Mouse (Mus musculus) mouse embryonic stem cell (cell line): ENCODE measurements around the gene Cuedc1.

Source experiments
- in situ Hi-C, 2 experiments: fragments of 300-500 bp; cut with MboI; formaldehyde crosslinking; loops; 1 replicate in 1 of 2; 3 replicates in 1 of 2; pipeline ENCODE4 v1.14.3; 2019 to 2020; ENCODE audit warnings: low sequenced_read_pairs in 2 of 2, low pct_unique_long_range_greater_than_20kb in 1 of 2, mixed read lengths in 1 of 2; ENCODE audit not compliant: unreplicated experiment in 1 of 2

Gene Cuedc1

DNA sequence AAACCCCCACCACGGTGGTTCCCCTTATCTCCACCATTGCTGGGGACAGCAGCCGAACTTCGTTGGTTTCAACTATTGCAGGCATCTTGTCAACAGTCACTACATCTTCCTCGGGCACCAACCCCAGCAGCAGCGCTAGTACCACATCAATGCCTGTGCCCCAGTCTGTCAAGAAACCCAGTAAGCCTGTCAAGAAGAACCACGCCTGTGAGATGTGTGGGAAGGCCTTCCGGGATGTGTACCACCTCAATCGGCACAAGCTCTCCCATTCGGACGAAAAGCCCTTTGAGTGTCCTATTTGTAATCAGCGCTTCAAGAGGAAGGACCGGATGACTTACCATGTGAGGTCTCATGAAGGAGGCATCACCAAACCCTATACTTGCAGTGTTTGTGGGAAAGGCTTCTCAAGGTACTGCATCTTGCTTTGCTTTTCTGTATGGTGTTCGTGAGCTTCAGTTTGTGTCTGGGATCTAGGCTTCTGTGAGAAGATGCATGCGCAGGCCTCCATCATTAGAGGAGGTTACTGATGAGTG, 24.4 kb upstream of the Cuedc1 start:
- in situ Hi-C loops = no loop called here

GRCm38 (mm10) chr11:88075701-88076100, 22.2 kb upstream of the Cuedc1 start:
- in situ Hi-C loops = no loop called here

- in situ Hi-C loops = no loop called here
Measured at GRCm38 (mm10) chr11:88076394-88076793, 21.5 kb upstream of the Cuedc1 start.

GRCm38 (mm10) chr11:88083699-88084098, 14.2 kb upstream of the Cuedc1 start:
- in situ Hi-C loops = no loop called here

DNA sequence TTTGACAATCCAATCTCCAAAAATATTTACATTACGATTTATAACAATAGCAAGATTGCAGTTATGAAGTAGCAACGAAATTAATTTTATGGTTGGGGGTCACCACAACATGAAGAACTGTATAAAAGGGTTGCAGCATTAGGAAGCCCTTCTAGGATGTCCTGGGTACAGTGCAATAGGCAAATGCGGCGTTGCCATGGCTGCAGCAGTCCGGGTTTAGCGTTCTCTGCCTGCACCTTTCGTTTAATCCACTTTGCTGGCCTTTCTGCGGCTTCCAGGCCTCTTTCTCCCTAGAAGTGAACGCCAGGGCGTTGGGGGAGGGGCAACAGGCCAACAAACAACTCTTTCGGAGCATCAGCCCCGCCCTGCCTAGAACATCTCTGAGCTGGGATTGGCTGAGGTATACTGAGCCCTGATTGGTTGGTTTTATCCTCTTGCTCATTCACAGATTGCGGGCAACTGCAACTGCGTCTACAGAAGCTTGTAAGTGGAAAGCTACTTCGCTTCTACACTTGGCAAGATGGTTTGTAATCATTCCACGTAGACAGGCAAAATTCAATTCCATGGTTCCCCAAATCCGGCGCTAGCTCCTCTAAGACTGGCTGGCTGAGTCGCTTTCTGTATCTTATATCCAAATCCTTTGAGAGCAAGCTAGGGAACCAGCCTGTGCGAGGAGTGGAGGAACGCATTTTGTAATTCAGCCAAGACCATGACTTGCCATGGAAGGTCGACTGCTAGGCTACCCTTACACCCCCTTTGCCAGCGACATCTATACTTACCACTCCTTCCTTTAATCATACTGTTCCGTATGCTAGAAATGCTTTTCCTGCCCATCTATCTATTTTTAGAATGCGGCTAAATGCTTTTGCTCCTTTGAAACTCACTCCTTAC, 10.9 kb upstream of the Cuedc1 start:
- in situ Hi-C loops = no loop called here

DNA sequence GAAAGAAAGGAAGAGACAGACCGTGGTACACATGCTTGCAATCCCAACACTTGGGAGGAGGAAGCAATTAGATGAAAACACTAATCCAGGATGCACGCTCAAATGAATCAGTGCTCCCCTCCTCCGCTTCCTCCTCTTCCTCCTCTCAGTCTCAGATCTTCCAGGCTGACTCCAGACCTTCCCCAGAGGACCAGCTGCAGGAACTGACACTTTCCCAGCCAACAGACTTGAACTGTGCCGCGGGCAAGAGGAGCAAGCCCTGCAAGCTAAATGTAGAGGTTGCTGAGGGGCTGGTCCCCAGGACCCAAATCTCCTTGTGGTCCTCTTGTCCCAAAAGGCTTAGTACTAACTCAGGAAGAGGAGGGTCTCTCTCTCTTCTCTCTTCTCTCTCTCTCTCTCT, 8.7 kb upstream of the Cuedc1 start:
- in situ Hi-C loops = no loop called here

DNA sequence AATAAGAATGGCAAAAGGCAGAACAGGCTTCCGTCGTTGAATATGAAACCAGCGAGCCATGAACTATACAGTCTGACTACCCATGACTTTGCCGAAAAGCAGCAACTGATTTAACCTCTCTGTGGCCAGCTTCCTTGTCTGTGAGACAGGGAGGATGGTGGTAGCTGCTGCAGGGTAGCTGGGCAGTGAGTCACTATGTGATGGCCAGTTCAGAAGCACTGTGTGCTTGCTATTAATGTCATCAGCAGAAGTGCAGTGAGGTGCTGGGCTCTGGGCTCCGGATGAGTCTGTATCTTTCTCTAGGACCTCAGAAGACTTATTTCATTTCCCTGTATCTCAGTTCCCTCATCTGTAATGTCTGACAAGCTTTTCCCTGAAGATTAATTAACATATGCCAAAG, 7.6 kb upstream of the Cuedc1 start:
- in situ Hi-C loops = no loop called here

- in situ Hi-C loops = no loop called here
Measured at GRCm38 (mm10) chr11:88091949-88092348, 5.9 kb upstream of the Cuedc1 start.

DNA sequence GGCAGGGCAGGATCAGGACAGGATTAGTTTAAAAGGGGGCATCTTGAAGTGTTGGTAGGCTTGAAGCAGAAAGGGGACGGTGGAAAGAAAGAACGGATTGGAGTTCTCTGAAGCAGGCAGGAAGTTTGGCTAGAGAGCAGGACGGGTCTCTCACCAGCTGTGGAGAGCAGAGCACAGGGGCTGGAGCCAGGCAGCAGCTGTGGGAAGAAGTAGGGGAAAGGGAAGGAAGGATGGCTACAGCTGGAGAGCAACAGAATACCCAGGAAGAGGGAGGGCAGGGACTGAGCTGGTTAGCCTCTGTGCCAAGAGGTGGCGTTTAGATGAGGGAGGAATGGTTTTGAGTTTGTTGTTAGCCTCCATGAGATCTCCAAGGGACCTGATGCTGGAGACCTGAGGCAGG, 685 bp upstream of the Cuedc1 start:
- in situ Hi-C loops = no loop called here

- in situ Hi-C loops = no loop called here
Measured at GRCm38 (mm10) chr11:88098787-88099598, 1.1 kb downstream of the Cuedc1 start.

DNA sequence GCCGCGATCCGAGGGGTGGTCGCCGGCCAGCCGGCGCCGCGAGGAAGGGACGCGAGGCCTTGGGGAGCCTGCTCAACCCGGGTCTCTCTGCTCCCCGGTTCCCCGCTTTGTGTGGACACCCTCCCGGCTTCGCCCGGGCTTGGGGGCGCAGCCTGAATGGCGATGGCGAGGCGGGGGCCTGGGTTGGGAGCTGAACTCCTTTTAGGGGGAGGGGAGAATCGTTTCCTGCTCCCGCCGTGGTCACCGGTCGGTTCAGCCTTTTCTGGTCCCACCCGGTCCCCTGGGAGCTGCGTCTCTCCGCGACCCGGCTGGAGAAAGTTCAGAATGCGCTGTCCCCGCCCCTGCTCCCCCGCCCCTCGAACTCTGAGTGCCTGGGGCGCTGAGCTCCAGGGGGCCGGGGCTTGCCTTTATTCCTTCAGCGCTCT, 1.8 kb downstream of the Cuedc1 start:
- in situ Hi-C loops = no loop called here

DNA sequence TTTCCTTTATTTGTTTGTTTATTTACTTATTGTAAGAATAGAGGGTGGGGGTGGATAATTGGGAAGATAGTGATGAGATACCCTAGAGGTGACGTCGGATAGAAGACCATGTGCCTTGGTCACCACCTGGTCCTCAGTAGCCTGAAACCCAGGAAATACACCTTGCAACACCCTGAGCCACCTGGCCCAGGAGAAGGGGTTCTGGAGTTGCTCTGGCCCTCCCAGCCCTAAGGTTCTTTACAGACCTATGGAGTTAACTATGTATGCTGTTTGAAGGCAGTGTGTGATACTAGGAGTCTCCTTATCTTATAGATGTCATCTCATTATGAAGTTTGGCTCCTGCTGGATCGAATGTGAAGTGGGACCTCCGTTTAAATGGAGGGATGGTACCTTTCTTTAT, 2.3 kb downstream of the Cuedc1 start:
- in situ Hi-C loops = no loop called here

DNA sequence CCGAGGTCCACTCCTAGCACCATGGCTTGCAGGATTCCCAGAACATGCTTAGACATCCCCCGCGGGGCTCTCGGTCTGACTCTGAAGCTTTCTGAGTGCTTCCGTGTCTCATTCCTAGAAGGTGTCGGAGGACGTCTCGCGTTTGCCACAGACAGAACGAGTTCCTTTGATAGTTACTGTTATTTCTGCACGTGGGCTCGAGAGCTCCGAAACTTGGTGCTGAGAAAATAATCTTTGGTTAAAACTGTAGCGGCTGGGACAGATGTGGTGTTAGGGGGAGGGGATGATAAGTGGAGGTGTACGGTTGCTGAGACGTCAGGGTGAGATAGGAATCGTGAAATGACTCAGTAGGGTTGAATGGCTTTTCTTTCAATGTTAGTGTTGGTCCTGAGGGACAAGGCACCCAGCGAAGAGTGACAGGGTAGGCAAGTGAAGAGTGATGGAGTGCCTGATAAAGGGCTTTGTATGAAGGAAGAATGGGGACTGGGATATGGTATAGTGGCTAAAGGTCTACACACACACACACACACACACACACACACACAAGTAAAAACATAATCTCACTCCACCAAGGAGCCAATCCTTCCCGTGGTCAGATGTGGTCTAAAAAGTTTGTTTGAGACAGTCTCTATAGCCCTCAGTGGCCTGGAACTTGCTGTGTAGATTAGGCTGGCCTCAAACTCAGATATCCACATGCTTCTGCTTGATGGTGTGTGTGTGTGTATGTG, 5.5 kb downstream of the Cuedc1 start:
- in situ Hi-C loops = no loop called here

- in situ Hi-C loops = no loop called here
Measured at GRCm38 (mm10) chr11:88105494-88106291, 7.8 kb downstream of the Cuedc1 start.

GRCm38 (mm10) chr11:88106292-88106554, 8.4 kb downstream of the Cuedc1 start:
- in situ Hi-C loops = no loop called here

GRCm38 (mm10) chr11:88107365-88107764, 9.5 kb downstream of the Cuedc1 start:
- in situ Hi-C loops = no loop called here

- in situ Hi-C loops = no loop called here
Measured at GRCm38 (mm10) chr11:88110031-88110594, 12.3 kb downstream of the Cuedc1 start.

DNA sequence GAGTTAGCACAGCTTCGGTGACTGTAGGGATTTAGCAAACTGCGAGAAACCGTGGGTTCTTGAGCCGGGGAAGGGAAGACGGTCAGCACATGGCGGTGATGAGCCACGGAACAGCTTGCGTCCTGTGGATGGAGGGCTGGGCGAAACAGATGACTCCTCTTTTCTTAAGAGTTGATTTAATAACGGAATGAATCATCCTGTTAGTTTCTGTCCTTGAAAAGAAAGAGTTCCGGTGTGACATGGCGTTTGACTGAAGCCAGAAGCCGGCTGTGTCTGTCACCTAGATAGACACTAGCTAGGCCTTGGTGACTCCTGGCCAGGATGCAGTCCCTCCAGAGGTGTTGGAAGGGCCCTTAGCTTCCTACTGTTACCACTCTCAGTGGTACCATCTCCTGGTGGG, 14.2 kb downstream of the Cuedc1 start:
- in situ Hi-C loops = no loop called here
